Mouse (Mus musculus) midbrain, embryonic 12.5 days (tissue): ENCODE results near the gene Sun2. TPM values are rescaled to one million over a fixed set of nuclear protein-coding genes. Genes with fewer than 3 reads are reported as not detected.

Experiments used
- ATAC-seq: fragments of 200-750 bp; cut with Nextera tagmentation; 2 replicates; pipeline ENCODE4 v1.8.0; 2017; ENCODE audit warnings: low read depth, moderate TSS enrichment, moderate library complexity; ENCODE audit not compliant: low FRiP score
- H3K27ac ChIP-seq: fragments of 300-500 bp; sonication (generic); replicated peaks from 2 replicates; pipeline ENCODE4 v1.5.1; 2016; ENCODE audit warnings: mild to moderate bottlenecking
- H3K27me3 ChIP-seq: fragments of 300-500 bp; sonication (generic); 2 replicates; pipeline ENCODE4 v1.6.1; 2016; ENCODE audit warnings: mild to moderate bottlenecking
- H3K36me3 ChIP-seq: fragments of 300-500 bp; sonication (generic); 2 replicates; pipeline ENCODE4 v1.6.1; 2016
- H3K4me1 ChIP-seq: fragments of 300-500 bp; sonication (generic); 2 replicates; pipeline ENCODE4 v1.6.1; 2016
- H3K4me2 ChIP-seq: fragments of 300-500 bp; sonication (generic); replicated peaks from 2 replicates; pipeline ENCODE4 v1.6.1; 2016; ENCODE audit warnings: mild to moderate bottlenecking, moderate library complexity
- H3K4me3 ChIP-seq: fragments of 300-500 bp; sonication (generic); 2 replicates; pipeline ENCODE4 v1.5.1; 2016; ENCODE audit warnings: mild to moderate bottlenecking
- H3K9ac ChIP-seq: fragments of 300-500 bp; sonication (generic); replicated peaks from 2 replicates; pipeline ENCODE4 v1.6.1; 2016; ENCODE audit warnings: mild to moderate bottlenecking, moderate library complexity
- H3K9me3 ChIP-seq: fragments of 300-500 bp; sonication (generic); 2 replicates; pipeline ENCODE4 v1.6.1; 2016; ENCODE audit warnings: mild to moderate bottlenecking
- WGBS: fragments of 180-500 bp; shearing (Covaris S2); methylation state at CpG from one replicate; pipeline ENCODE4 v1.1.7; 2016; 5-methylcytosine and 5-hydroxymethylcytosine counted together
- polyA plus RNA-seq: library from polyadenylated mRNA; unstranded; fragments of >200 nt; fragmentation: Nextera tagmentation; extraction: Ambion mirVana; gene quantifications from 2 replicates; pipeline ENCODE4 v1.2.1, GENCODE M21; 2016

Sun2 gene
- polyA plus RNA-seq, 1 experiment from 2014 or later: 8.0 TPM

GRCm38 (mm10) chr15:79741173-79741858 lies 1.0 kb downstream of the Sun2 start:
- no peaks in the 10 kb centered on the region for H3K27me3 ChIP-seq
- peak overlapping the region; percentile 77 for H3K4me2 ChIP-seq
- WGBS: 45% methylated on average over 14 of the region's 14 CpGs
- peaks cover 18% of the 10 kb centered on the region for H3K4me1 ChIP-seq
- 0 out of 2 replicates have a peak, but pooled peaks have one; percentile 5 for ATAC-seq
- H3K36me3 ChIP-seq: peaks cover 32% of the 10 kb centered on the region
- no peaks in the 10 kb centered on the region for H3K9me3 ChIP-seq
- H3K4me3 ChIP-seq: peak overlapping the region; percentile 98
- peak overlapping the region; percentile 93 for H3K9ac ChIP-seq
- no peak overlapping the region for H3K27ac ChIP-seq

GRCm38 (mm10) chr15:79740739-79741138 lies 1.6 kb downstream of the Sun2 start:
- WGBS: 84% methylated on average over 3 of the region's 3 CpGs
- peak overlapping the region; percentile 77 for H3K4me2 ChIP-seq
- no peak for ATAC-seq
- H3K27me3 ChIP-seq: no peaks in the 10 kb centered on the region
- no peak overlapping the region for H3K9ac ChIP-seq
- H3K27ac ChIP-seq: no peak overlapping the region
- no peaks in the 10 kb centered on the region for H3K9me3 ChIP-seq
- H3K4me3 ChIP-seq: peak overlapping the region; percentile 98
- peaks cover 18% of the 10 kb centered on the region for H3K4me1 ChIP-seq
- H3K36me3 ChIP-seq: peaks cover 37% of the 10 kb centered on the region

GRCm38 (mm10) chr15:79734311-79734710 lies 8.0 kb downstream of the Sun2 start:
- WGBS: 85% methylated on average over 8 of the region's 8 CpGs
- Histone ChIP-seq H3K27me3 (no peaks in the 10 kb centered on the region), H3K36me3 (peaks cover 89% of the 10 kb centered on the region), H3K27ac (no peak overlapping the region), H3K9ac (no peak overlapping the region), H3K4me3 (no peak overlapping the region), H3K4me2 (no peak overlapping the region), H3K9me3 (no peaks in the 10 kb centered on the region), H3K4me1 (no peaks in the 10 kb centered on the region)
- ATAC-seq: no peak

GRCm38 (mm10) chr15:79733640-79734039 lies 8.7 kb downstream of the Sun2 start:
- Histone ChIP-seq H3K4me3 (no peak overlapping the region), H3K27ac (no peak overlapping the region), H3K4me2 (no peak overlapping the region), H3K27me3 (no peaks in the 10 kb centered on the region), H3K36me3 (peaks cover 89% of the 10 kb centered on the region), H3K9ac (no peak overlapping the region), H3K9me3 (no peaks in the 10 kb centered on the region), H3K4me1 (no peaks in the 10 kb centered on the region)
- 76% methylated on average over 4 of the region's 4 CpGs for WGBS
- ATAC-seq: no peak

- H3K36me3 ChIP-seq: peaks cover 89% of the 10 kb centered on the region
- no peaks in the 10 kb centered on the region for H3K27me3 ChIP-seq
- no peaks in the 10 kb centered on the region for H3K4me1 ChIP-seq
- no peak overlapping the region for H3K9ac ChIP-seq
- no peak overlapping the region for H3K27ac ChIP-seq
- H3K4me3 ChIP-seq: no peak overlapping the region
- ATAC-seq: no peak
- no peaks in the 10 kb centered on the region for H3K9me3 ChIP-seq
- H3K4me2 ChIP-seq: no peak overlapping the region
- WGBS: 96% methylated on average over 8 of the region's 8 CpGs
Observed at GRCm38 (mm10) chr15:79733192-79733591, 9.1 kb downstream of the Sun2 start.

- WGBS: 89% methylated on average over 7 of the region's 7 CpGs
- no peak overlapping the region for H3K4me2 ChIP-seq
- H3K27me3 ChIP-seq: no peaks in the 10 kb centered on the region
- H3K9ac ChIP-seq: no peak overlapping the region
- ATAC-seq: no peak
- H3K27ac ChIP-seq: no peak overlapping the region
- no peak overlapping the region for H3K4me3 ChIP-seq
- H3K36me3 ChIP-seq: peaks cover 89% of the 10 kb centered on the region
- H3K4me1 ChIP-seq: no peaks in the 10 kb centered on the region
- H3K9me3 ChIP-seq: no peaks in the 10 kb centered on the region
Observed at GRCm38 (mm10) chr15:79731554-79731953, 10.8 kb downstream of the Sun2 start.

GRCm38 (mm10) chr15:79728731-79729388 lies 13.5 kb downstream of the Sun2 start:
- Histone ChIP-seq H3K27me3 (no peaks in the 10 kb centered on the region), H3K4me3 (no peak overlapping the region), H3K9me3 (no peaks in the 10 kb centered on the region), H3K36me3 (peaks cover 90% of the 10 kb centered on the region), H3K4me2 (no peak overlapping the region), H3K27ac (no peak overlapping the region), H3K4me1 (no peaks in the 10 kb centered on the region), H3K9ac (no peak overlapping the region)
- WGBS: 92% methylated on average over 10 of the region's 10 CpGs
- ATAC-seq: no peak

- Histone ChIP-seq H3K4me1 (0 out of 2 replicates have a peak, but pooled peaks cover 3% of the 10 kb centered on the region), H3K27ac (no peak overlapping the region; the same call in 1 of the 2 replicates), H3K9me3 (no peaks in the 10 kb centered on the region), H3K4me2 (no peak overlapping the region), H3K27me3 (no peaks in the 10 kb centered on the region), H3K4me3 (no peak overlapping the region), H3K9ac (no peak overlapping the region), H3K36me3 (peaks cover 84% of the 10 kb centered on the region)
- 57% methylated on average over 5 of the region's 5 CpGs for WGBS
- no peak for ATAC-seq
Observed at GRCm38 (mm10) chr15:79728311-79728710, 14.0 kb downstream of the Sun2 start.

- ATAC-seq: no peak
- no peak overlapping the region; the same call in 1 of the 2 replicates for H3K27ac ChIP-seq
Observed at GRCm38 (mm10) chr15:79727840-79728239, 14.5 kb downstream of the Sun2 start.

GRCm38 (mm10) chr15:79725190-79725789 lies 17.0 kb downstream of the Sun2 start:
- H3K27me3 ChIP-seq: no peaks in the 10 kb centered on the region
- H3K9me3 ChIP-seq: no peaks in the 10 kb centered on the region
- no peak overlapping the region for H3K4me2 ChIP-seq
- 96% methylated on average over 11 of the region's 11 CpGs for WGBS
- H3K27ac ChIP-seq: no peak overlapping the region
- no peak overlapping the region for H3K9ac ChIP-seq
- ATAC-seq: no peak
- H3K4me3 ChIP-seq: no peak overlapping the region
- 0 out of 2 replicates have a peak, but pooled peaks cover 3% of the 10 kb centered on the region for H3K4me1 ChIP-seq
- peaks cover 71% of the 10 kb centered on the region for H3K36me3 ChIP-seq

More at GRCm38 (mm10) chr15:79727840-79728239, 14.5 kb downstream of the Sun2 start:
- H3K4me3 ChIP-seq: no peak overlapping the region
- no peak overlapping the region for H3K9ac ChIP-seq
- peaks cover 80% of the 10 kb centered on the region for H3K36me3 ChIP-seq
- 0 out of 2 replicates have a peak, but pooled peaks cover 3% of the 10 kb centered on the region for H3K4me1 ChIP-seq
- H3K4me2 ChIP-seq: no peak overlapping the region
- WGBS: 74% methylated on average over 6 of the region's 6 CpGs
- no peaks in the 10 kb centered on the region for H3K9me3 ChIP-seq
- H3K27me3 ChIP-seq: no peaks in the 10 kb centered on the region

GRCm38 (mm10) chr15:79723439-79723838 lies 18.9 kb downstream of the Sun2 start:
- no peak for ATAC-seq
- Histone ChIP-seq H3K4me1 (0 out of 2 replicates have a peak, but pooled peaks cover 3% of the 10 kb centered on the region), H3K36me3 (peaks cover 72% of the 10 kb centered on the region), H3K4me3 (no peak overlapping the region), H3K27ac (peak overlapping the region; percentile 42; the same call in 1 of the 2 replicates), H3K9me3 (no peaks in the 10 kb centered on the region), H3K27me3 (no peaks in the 10 kb centered on the region), H3K9ac (no peak overlapping the region), H3K4me2 (no peak overlapping the region)
- WGBS: 23% methylated on average over 1 of the region's 1 CpGs

- Histone ChIP-seq H3K4me3 (no peak overlapping the region), H3K4me1 (0 out of 2 replicates have a peak, but pooled peaks cover 3% of the 10 kb centered on the region), H3K36me3 (peaks cover 72% of the 10 kb centered on the region), H3K9ac (no peak overlapping the region), H3K9me3 (no peaks in the 10 kb centered on the region), H3K27me3 (no peaks in the 10 kb centered on the region), H3K4me2 (no peak overlapping the region), H3K27ac (no peak overlapping the region)
- 80% methylated on average over 4 of the region's 4 CpGs for WGBS
- ATAC-seq: no peak
Observed at GRCm38 (mm10) chr15:79720796-79721195, 21.5 kb downstream of the Sun2 start.
